Mouse (Mus musculus) forebrain, postnatal 0 days (tissue): ENCODE results near the gene Kcnn3. TPM values are rescaled to one million over a fixed set of nuclear protein-coding genes. Genes with fewer than 3 reads are reported as not detected.
A peak's percentile ranks its signal among the peaks of the same experiment; 100 is the strongest.

Experiments used
- ATAC-seq: fragments of 200-750 bp; cut with Nextera tagmentation; 2 replicates; pipeline ENCODE4 v1.8.0; 2017; ENCODE audit warnings: mild to moderate bottlenecking, moderate library complexity
- DNase-seq: peaks from one replicate; pipeline ENCODE4 v3.0.0-alpha.2; 2015
- H3K27ac ChIP-seq: fragments of 300-500 bp; sonication (generic); 2 replicates; pipeline ENCODE4 v1.5.1; 2014; ENCODE audit warnings: low read depth, mild to moderate bottlenecking, antibody characterized with exemption, low read length, moderate library complexity, mixed read lengths
- H3K27me3 ChIP-seq: fragments of 300-500 bp; sonication (generic); 2 replicates; pipeline ENCODE4 v1.6.1; 2014; ENCODE audit warnings: mild to moderate bottlenecking, low read length, mixed read lengths; ENCODE audit not compliant: insufficient read depth
- H3K36me3 ChIP-seq: fragments of 300-500 bp; sonication (generic); 2 replicates; pipeline ENCODE4 v1.6.1; 2014; ENCODE audit warnings: mild to moderate bottlenecking, moderate library complexity; ENCODE audit not compliant: insufficient read depth
- H3K4me1 ChIP-seq: fragments of 300-500 bp; sonication (generic); 2 replicates; pipeline ENCODE4 v1.6.1; 2014; ENCODE audit warnings: antibody characterized with exemption; ENCODE audit not compliant: insufficient read depth
- H3K4me2 ChIP-seq: fragments of 300-500 bp; sonication (generic); 2 replicates; pipeline ENCODE4 v1.6.1; 2014; ENCODE audit warnings: low read depth, mild to moderate bottlenecking, moderate library complexity
- H3K4me3 ChIP-seq: fragments of 300-500 bp; sonication (generic); 2 replicates; pipeline ENCODE4 v1.5.1; 2014; ENCODE audit warnings: low read depth, low read length, mixed read lengths
- H3K9ac ChIP-seq: fragments of 300-500 bp; sonication (generic); 2 replicates; pipeline ENCODE4 v1.6.1; 2014; ENCODE audit warnings: mild to moderate bottlenecking
- H3K9me3 ChIP-seq: fragments of 300-500 bp; sonication (generic); 2 replicates; pipeline ENCODE4 v1.6.1; 2016; ENCODE audit warnings: low read length
- CTCF ChIP-seq: sonication (generic); IDR thresholded peaks from 2 replicates; pipeline ENCODE4 v1.5.1; 2016; ENCODE audit warnings: antibody characterized with exemption, control low read depth, low read depth
- WGBS: fragments of 180-500 bp; shearing (Covaris S2); extraction: QIAGEN DNeasy Blood & Tissue Kit; methylation state at CpG from one replicate; pipeline ENCODE4 v1.1.7; 2014; 5-methylcytosine and 5-hydroxymethylcytosine counted together
- polyA plus RNA-seq: library from polyadenylated mRNA; unstranded; fragments of >200 nt; fragmentation: Nextera tagmentation; extraction: Ambion mirVana; gene quantifications from 2 replicates; pipeline ENCODE4 v1.2.1, GENCODE M21; 2015
- total RNA-seq: library from RNA; depleted of rRNA; stranded (reverse); fragments of >200 nt; gene quantifications from 2 replicates; pipeline ENCODE4 v1.2.3, GENCODE M21; 2014

Gene Kcnn3
- total and polyA plus RNA-seq, 2 experiments from 2014 or later = 5.1 to 13.6 TPM

DNA sequence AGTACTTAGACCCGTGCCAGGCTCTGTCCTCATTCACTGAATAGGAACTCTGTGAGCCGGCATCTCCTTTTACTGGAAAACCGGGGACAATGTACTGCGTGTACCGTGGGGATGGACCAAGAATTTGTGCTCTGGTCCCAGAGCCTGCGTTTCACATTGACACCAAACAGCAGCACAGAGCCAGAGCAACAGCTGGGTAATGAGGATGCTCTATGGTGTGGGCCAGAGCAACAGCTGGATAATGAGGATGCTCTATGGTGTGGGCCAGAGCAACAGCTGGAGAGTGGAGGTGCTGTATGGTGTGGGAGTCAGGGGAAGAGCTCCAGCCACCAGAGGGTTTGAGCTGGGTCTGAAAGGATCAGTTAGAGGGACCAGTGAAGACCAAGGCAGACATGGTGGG, 114.0 kb downstream of the Kcnn3 start:
- DNase-seq (no peak), ATAC-seq (no peak)
- no peaks in the 10 kb centered on the region for H3K27me3 ChIP-seq
- H3K9ac ChIP-seq = no peak overlapping the region
- TF ChIP-seq CTCF = no peak
- H3K36me3 ChIP-seq = no peaks in the 10 kb centered on the region
- no peak overlapping the region for H3K27ac ChIP-seq
- H3K4me2 ChIP-seq = no peak overlapping the region
- H3K4me1 ChIP-seq = no peaks in the 10 kb centered on the region
- no peak overlapping the region for H3K4me3 ChIP-seq
- no peaks in the 10 kb centered on the region for H3K9me3 ChIP-seq
- WGBS = 82% methylated on average over 6 of the region's 6 CpGs

DNA sequence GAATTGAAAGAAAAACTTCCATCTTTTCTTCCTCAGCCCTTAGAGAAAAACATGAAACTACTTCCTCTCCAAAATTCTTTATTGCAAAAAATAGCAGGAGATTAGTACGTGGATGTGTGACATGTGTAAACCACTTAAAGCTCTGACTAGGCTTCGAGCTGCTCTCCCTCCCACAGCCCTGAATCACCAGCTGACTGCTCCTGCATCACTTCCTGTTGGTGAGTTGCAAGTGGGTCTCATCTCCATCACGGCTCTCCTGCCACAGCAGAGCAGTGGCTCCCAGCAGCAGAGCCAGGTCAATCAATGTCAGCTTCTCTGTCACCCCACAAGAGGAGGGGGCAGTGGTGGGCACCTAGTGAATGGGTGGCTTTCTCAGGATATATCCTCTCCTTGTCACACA, 120.8 kb downstream of the Kcnn3 start:
- no peak overlapping the region for H3K27ac ChIP-seq
- no peaks in the 10 kb centered on the region for H3K27me3 ChIP-seq
- no peak overlapping the region for H3K9ac ChIP-seq
- TF ChIP-seq CTCF = no peak
- no peak for DNase-seq
- peaks cover 2% of the 10 kb centered on the region for H3K4me1 ChIP-seq
- 51% methylated on average over 3 of the region's 3 CpGs for WGBS
- no peaks in the 10 kb centered on the region for H3K9me3 ChIP-seq
- no peak for ATAC-seq
- no peak overlapping the region for H3K4me3 ChIP-seq
- no peaks in the 10 kb centered on the region for H3K36me3 ChIP-seq
- H3K4me2 ChIP-seq = no peak overlapping the region

DNA sequence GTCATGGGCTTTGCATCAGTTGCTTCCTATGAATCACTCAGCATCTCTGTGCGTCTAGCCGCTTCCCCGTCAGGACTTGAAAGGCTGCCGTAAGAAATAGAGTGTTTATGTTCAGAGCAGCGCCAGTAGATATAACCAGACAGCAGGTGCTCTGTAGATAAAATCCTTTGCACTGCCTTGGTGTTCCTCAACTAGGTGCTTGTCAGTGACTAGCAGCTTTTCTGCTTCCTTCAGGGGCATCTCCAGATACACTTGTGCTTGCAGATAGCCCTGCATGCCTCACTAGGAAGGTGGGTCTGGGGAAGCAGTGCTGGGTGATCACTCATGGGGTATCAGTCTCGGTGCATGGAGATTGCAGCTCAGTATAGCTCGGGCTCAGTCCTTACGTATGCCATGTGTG, 123.4 kb downstream of the Kcnn3 start:
- H3K36me3 ChIP-seq = no peaks in the 10 kb centered on the region
- no peak overlapping the region for H3K4me3 ChIP-seq
- H3K9ac ChIP-seq = no peak overlapping the region
- DNase-seq (no peak), ATAC-seq (peak; percentile 21; the same call in 1 of the 2 replicates)
- no peak for TF ChIP-seq CTCF
- no peaks in the 10 kb centered on the region for H3K27me3 ChIP-seq
- H3K4me2 ChIP-seq = no peak overlapping the region
- H3K9me3 ChIP-seq = no peaks in the 10 kb centered on the region
- H3K4me1 ChIP-seq = peaks cover 22% of the 10 kb centered on the region
- no peak overlapping the region for H3K27ac ChIP-seq
- 50% methylated on average over 8 of the region's 8 CpGs for WGBS

DNA sequence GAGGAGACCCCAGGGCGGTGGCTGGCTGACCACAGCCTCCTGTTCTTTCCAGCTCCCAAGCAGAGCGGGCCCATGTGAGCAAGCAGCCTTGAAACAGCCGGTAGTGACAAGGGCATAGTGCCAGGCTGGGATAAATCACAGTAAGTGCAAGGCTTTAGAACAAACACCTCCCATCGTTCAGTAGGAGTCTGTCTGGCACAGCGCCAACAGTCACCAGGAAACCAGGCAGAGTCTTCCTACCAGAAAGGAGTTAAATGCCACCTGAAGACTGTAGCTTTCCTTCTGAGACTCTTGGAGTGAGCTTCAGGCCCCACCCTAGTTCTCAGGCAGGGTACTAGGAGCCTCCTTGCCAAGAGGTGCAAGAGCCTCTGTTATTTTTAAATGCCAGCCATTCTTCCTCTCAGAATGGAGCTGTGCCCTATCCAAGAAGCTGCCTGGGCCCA, 126.9 kb downstream of the Kcnn3 start:
- H3K4me3 ChIP-seq = no peak overlapping the region
- no peaks in the 10 kb centered on the region for H3K27me3 ChIP-seq
- H3K9me3 ChIP-seq = no peaks in the 10 kb centered on the region
- H3K9ac ChIP-seq = peak overlapping the region; percentile 11; the same call in 1 of the 2 replicates
- 17% methylated on average over 5 of the region's 5 CpGs for WGBS
- ATAC-seq (peak; percentile 68), DNase-seq (peak; percentile 87)
- H3K4me2 ChIP-seq = no peak overlapping the region
- TF ChIP-seq CTCF = no peak
- peak overlapping the region; percentile 79 for H3K27ac ChIP-seq
- peaks cover 24% of the 10 kb centered on the region for H3K4me1 ChIP-seq
- no peaks in the 10 kb centered on the region for H3K36me3 ChIP-seq

DNA sequence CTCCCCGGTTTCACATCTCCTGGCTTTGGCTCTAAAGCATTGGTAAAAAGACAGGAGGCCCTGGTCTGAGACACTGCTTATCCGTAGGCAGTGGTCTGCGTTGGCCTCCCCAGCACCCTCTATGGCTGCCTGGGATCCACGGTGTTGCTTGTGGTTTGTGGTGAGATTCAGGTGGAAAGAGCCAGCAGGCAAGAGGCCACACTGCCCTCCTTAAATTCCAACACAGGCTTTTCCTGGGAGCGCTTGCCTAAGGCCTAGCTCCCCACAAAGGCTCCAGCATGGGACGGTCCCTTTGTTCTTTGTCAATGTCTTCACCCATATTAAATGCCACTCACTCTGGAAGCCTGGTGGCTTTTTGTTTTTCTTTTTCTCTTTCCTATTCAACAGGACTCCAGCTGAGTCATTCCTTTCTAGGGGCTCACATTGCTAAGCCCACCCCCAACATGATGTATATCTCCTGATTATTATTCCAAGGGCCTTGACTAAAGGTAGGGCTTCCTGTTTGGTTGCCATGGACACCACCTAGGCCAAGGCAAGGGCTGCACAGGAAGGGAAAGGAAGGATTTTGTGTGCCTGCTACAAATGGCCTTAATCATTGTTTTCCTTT, 127.4 kb downstream of the Kcnn3 start:
- Histone ChIP-seq H3K27ac (peak overlapping the region; percentile 79), H3K36me3 (no peaks in the 10 kb centered on the region), H3K9me3 (no peaks in the 10 kb centered on the region), H3K4me2 (no peak overlapping the region), H3K9ac (no peak overlapping the region), H3K27me3 (no peaks in the 10 kb centered on the region), H3K4me1 (peaks cover 24% of the 10 kb centered on the region), H3K4me3 (no peak overlapping the region)
- ATAC-seq (peak; percentile 56), DNase-seq (peak; percentile 52)
- TF ChIP-seq CTCF = no peak
- WGBS = 11% methylated on average over 6 of the region's 6 CpGs

DNA sequence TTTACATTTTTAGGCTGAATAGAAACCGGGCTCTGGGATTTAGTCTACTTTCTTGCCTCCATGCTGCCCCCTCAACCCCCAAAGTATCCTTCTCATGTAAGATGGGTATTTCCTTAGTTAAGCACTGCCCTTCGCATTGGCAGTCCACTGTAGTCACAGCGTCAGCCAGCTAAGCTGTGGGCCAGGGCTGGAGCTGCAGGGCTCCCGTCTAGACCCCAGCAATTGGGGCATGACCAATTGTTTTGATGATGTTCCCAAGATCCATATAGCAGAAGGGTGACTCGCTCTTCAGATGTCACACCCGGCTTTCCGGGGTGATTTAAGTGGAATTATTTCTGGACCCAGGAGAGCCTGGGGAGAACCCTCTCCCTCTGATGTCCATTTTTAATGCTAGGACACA, 129.9 kb downstream of the Kcnn3 start:
- TF ChIP-seq CTCF = no peak
- no peaks in the 10 kb centered on the region for H3K9me3 ChIP-seq
- no peak overlapping the region for H3K27ac ChIP-seq
- no peak overlapping the region for H3K9ac ChIP-seq
- DNase-seq = no peak
- ATAC-seq = no peak
- no peak overlapping the region for H3K4me3 ChIP-seq
- H3K4me1 ChIP-seq = peaks cover 40% of the 10 kb centered on the region
- no peaks in the 10 kb centered on the region for H3K27me3 ChIP-seq
- no peaks in the 10 kb centered on the region for H3K36me3 ChIP-seq
- WGBS = 86% methylated on average over 7 of the region's 7 CpGs
- no peak overlapping the region for H3K4me2 ChIP-seq

DNA sequence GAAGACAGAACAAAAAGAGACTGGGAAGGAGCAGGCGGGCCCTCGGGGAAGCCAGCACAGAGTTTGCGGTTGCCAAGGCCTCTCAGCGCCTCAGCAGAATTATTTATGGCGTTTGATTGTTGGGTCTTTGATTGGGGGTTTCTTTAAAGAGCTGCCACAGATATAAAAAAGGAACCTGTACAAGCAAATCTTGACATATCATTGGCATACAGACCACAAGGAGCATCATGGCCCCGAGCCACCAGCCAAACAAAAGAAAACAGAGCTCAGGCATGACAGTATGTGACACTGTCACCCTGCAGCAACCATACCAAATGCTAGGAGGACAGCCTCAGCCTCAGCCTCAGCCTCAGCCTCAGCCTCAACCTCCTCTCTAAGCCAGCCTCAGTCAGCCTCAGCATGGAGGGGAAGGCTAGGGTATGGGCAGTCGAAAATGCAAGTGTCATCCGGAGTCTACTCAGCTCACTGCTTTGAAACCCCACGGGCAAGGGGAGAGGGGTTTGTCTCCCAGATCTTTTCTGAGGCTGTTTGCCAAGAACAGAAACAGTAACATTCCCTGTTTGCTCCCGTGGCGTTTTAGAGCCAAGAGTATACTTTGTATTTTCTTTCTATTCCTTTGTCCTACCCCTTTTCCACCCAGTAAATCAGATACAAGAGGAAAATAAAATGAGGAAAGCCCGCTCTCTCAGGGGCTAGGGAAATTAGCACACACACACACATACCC, 133.4 kb downstream of the Kcnn3 start:
- 18% methylated on average over 12 of the region's 12 CpGs for WGBS
- H3K36me3 ChIP-seq = no peaks in the 10 kb centered on the region
- DNase-seq (peak; percentile 77), ATAC-seq (peak; percentile 85)
- no peaks in the 10 kb centered on the region for H3K9me3 ChIP-seq
- TF ChIP-seq CTCF = no peak
- peak overlapping the region; percentile 31 for H3K9ac ChIP-seq
- no peak overlapping the region for H3K4me3 ChIP-seq
- peak overlapping the region; percentile 88 for H3K27ac ChIP-seq
- peaks cover 20% of the 10 kb centered on the region for H3K4me1 ChIP-seq
- H3K4me2 ChIP-seq = no peak overlapping the region
- H3K27me3 ChIP-seq = no peaks in the 10 kb centered on the region
